Mouse (Mus musculus): Measurements from ENCODE around the gene Asic2.

Asic2 gene

DNA sequence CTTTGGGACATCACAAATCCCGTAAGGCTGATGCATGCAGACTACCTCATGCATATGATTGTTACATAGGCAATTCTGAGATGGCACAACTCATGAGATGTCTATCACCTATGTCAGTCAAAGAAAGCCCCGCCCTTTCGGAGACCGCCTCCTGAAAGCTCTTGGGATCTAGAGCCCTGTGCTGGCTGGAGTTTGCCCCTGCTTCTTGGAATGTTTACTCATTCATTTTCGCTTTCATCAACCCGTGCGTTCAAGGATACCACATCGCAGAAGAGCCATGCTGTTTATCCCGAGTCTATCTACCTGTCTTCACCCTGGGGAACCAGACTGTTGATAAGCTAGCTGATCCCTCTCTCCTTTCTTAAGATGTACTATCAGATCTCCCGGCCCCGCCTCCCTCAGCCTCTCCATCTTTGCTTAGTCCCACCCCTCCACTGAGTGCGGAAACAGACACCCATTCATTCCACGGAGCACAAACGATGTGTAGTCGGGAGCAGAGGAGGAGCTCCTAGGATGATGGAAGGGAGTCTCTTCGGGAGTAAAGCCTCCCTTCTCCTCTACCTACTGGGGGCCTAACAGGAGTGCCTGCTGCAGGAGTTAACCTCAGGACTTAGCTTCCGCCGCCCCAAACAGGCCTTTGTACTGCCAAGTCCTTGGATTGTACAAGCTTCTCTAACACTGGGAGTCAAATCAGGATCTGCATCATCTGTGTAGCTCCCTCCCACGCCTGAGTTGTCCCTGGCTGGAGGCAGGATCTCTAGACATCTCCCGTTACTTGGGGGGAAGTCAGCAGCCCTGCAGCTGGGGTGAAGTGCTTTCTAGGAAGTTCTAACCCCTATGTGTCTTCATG, 356.1 kb downstream of the Asic2 start:
- no peak for DNase-seq (ENCODE audit: low spot score in 2 of 2)

DNA sequence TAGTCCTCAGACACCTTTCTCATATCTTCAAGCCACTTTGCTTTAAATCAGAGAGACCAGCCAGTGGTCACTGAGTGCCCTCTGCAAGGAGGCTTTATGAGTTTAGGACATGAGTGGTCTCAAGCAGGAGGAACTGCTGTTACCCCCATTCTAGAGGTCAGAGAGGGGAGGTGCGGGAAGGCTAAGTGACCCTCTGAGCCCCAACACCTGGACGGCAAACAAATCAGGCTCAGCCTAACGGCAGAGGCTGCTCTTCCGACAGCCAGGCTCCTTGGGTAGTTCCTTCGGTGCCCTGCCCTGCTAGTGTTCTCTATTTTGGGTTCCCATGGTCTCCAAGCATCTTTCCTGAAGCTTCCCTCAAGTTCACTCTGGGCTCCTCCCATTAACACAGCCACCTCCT, 357.8 kb downstream of the Asic2 start:
- DNase-seq (ENCODE audit: low spot score in 2 of 2), result no peak

DNA sequence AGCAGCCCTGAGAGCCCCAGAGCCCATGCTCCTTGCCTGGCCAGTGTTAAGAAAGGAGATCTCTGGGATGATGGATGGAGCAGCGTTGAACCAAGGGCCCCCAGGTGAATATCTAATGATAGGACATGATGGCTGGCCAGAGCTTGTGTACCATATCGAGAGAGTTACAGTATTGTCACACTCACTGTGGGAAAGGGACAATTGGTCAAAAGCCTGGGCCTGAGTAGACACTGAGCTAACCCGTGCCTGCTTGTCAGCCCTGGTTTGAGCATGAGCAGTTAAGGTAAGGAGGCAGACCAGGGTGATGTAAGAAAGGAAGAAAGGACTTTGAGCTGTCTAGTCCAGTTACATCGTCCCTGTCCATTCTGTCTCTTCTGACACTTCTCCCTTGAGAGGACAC, 365.3 kb downstream of the Asic2 start:
- no peak for DNase-seq (ENCODE audit: low spot score in 2 of 2)

DNA sequence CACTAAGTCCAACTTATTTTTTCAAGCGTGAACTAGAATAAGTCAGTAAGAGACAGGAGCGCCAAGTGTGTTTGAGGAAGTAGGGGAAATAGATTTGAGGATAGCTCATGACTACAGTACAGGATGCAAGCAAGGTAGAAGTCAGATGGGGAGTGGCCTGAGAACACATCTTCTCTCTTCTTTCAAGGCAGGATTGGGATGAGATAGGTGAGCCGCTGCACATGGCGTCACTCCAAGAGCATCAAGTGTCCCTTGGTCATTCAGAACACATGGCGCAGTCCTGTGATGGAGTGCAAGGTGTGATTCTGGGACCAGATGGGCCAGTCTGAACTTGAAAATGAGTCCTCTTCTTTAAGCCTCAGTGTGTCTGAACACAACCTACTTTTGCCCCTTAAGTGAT, 366.5 kb downstream of the Asic2 start:
- no peak for DNase-seq (ENCODE audit: low spot score in 2 of 2)

DNA sequence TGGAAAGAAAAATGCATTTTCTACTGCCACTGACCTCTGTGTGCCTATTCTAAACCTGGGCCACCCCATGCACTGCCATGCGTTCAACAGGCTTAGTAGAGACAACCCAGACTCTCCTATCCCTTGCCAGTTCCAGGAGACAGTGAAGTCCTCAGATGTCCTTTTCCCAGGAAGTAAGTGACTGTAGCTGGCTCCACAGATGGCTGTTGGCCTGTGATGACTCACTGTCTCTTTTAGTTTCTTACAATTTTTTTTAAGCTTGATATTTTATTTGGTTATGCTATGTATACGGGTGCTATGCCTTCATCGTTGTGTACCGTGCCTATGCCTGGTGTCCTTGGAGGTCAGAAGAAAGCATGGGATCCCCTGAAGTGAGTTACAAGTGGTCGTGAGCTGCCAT, 370.7 kb downstream of the Asic2 start:
- no peak for DNase-seq (ENCODE audit: low spot score in 2 of 2)

DNA sequence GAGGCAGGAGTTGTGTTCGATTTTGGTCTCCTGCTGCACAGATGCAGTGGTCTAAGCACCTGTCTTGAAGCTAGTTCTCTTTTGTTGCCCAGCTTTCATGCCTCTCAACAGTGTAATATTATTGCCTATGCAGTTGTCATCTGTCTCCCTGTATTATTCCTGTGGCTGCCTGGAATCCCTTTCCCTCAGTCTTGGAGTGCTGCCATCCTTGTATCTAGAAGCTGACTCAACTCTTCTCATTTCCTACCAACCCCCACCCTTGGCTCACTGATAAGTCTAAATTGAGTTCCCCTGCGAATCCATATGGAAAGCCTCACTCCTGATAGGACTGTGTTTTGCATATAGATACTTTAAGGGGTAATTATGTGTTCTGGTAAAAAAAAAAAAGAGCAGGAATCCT, 373.0 kb downstream of the Asic2 start:
- no peak for DNase-seq (ENCODE audit: low spot score in 2 of 2)

DNA sequence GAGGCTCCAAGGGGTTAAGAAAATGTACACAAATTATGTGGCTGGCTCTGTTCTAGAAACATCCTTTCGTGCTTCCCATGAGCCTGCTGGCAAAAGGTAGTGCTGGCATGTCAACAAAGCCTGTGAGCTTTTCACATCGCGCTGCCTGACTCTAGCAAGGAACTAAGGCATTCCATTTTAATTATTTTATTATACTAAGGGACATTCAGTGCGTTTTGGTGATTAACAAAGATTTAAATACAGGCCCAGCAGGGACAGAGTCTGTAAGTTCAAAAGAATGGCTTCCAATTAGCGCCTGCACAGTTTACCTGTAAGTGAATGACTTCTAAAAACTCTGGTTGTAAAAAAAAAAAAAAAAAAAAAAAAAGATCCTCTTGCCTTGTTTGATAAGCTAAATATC, 375.5 kb downstream of the Asic2 start:
- no peak for DNase-seq (ENCODE audit: low spot score in 2 of 2)

DNA sequence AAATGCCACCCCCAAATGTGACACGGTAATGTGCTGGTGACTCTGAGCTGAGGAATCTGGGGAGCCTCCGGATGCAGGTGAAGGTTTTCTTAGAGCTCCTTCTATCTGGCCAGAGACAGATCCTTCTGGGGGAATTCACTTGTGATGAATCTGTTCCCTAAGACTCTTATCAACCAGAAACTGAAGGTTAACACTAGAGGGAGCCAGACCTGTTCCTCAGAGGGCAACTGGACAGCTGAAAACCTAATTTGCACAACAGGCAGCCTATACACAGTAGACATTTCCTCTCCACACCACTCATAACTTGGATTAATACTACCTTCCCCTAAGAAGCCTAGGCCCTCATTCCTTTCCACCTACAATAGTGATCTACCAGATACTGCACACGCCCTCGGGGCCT, 377.3 kb downstream of the Asic2 start:
- no peak for DNase-seq (ENCODE audit: low spot score in 2 of 2)

DNA sequence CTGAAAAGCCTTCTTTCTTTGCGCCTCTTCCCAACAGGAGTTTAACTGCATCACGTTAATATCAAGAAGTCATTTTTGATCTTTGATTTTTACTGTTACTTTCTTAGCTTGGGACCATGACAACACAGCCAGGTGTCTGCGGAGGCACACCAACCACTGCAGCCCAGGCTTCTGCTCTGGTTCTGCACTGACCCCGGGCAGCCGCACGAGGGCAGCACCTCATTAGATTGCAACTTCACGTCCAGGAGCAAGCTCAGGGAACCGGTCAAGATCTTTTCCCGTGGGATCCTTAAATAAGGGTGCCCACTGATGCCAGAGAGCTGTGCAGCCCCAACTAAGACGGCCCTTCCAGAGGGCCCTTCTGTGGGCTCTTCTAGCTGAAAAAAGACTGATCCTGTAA, 379.6 kb downstream of the Asic2 start:
- peak in 1 of 2 experiments; percentile 23 for DNase-seq (ENCODE audit: low spot score in 2 of 2)

DNA sequence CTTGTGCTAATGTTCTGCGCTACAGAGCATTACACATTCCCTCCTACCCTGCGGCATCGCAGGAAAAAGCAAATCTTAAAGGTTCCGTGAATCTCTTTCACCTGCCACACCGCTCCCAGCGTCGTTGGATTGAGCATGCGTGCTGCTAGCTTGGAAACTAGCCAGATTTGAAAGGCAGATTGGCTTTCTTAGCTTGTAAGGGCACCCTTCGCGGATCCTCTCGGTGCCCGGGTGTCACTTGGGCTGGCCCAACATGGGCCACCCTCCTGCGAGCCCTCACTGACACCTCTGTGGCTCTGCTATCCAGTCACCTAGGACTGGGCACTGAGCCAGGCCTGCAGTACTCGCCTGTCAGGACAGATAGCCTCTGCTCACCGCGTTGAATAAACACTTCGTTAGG, 380.3 kb downstream of the Asic2 start:
- DNase-seq (ENCODE audit: low spot score in 2 of 2), result no peak

DNA sequence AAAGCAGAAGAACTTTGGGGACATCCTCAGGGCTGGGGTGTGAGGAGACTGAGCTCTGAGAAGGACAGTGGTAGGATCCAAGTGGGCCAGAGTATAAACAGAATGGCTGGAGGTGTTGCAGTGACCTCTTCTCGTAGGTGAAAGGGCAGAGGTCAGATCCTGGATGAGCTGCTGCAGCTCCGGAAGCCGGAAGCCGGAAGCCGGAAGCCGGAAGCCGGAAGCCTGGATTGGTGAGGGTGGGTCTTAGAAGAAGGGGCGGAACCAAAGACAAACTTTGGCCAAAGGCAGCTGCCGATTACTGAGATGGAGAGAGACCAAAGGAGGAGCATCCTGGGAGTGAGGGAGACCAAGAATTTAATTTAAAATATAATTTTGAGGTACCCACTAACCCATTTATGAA, 381.1 kb downstream of the Asic2 start:
- no peak for DNase-seq (ENCODE audit: low spot score in 2 of 2)

DNA sequence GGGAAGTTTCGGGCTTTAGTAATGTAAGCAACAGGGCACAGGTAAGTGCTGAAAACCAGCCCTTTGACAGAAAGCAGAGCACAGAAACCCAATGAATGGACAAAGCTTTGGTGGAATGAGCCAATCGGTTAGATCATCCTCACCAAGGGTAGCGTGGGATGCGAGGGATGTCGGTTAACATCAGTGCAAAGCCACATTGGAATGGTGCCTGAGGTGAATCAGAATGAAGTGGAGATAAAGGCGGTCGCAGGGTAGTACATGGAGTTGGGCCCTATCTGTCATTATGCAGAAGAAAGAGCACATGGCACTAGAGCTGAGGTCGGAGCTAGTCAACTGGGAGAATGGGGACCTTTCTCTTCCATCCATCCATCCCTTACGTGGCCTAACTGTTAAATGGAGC, 383.8 kb downstream of the Asic2 start:
- no peak for DNase-seq (ENCODE audit: low spot score in 2 of 2)

DNA sequence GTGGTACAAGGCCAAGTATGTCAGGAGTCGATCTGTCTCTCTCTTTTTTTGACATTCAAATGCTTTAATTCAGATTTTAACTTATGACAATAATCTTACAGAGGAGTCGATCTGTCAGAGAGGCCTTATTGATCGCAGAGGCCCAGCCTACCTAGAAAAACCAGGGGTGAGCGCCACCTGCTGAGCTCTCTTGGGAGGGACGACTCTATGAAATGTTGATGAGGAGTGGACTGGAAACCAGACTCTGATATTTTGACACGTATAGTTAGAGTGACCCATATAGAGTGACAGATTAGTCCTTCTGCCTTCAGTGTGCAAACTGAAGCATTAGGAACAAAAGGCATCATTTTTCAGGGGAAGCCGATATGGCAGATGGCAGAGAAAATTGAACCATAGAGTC, 385.1 kb downstream of the Asic2 start:
- no peak for DNase-seq (ENCODE audit: low spot score in 2 of 2)

DNA sequence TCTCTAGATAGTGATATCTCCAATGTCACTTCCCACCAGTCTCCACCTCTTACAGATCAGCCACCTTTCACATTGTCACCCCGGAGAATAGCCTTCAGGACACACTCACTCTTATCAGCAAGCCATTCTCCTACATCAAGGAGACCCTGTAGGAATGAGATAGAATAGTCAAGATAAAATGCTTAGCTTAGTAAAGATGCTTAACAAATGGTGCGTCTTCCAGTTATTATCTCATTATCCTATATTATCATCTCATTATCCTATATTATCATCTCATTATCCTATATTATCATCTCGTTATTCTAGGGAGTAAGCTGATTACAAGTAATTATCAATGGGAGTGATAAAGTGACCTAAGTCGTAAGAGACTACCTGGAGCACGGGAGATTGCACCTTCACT, 386.1 kb downstream of the Asic2 start:
- no peak for DNase-seq (ENCODE audit: low spot score in 2 of 2)

DNA sequence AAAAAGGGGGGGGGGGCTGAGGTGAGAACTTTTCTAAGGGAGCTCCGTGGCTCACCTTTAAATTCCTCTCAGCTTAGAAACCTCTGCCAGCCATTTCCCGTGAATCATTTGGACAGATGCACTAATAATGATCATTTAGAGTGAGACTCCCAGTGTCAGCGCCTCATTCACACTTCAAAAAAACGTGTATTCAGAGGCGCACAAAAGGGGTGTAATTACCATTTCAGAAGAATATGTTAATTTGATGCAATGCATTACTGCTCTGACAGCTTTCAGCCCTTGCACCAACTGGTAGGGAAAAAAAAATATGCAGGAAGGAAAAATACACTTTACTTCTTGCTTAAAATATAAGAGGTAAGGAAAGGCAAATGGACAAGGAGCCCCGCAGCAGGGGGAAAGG, 388.5 kb downstream of the Asic2 start:
- DNase-seq (ENCODE audit: low spot score in 2 of 2), result no peak

DNA sequence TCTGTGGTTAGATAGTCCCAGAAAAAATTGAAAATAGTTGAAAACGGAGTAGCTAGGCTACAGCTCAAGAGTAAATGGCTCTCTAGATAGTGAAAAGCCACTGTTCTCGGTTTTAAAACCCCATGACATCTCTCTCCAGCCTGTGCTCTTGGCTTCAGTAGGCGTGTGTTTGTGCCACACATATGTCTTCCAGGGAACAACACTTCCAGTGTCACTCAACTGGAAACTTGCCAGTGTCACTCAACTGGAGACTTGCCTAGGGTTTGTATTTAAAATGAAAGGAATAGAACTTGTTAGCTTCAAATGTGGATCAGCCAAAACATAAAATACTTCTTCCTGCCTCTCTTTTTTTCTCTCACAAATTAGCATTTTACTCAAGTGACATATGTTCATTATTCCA, 397.9 kb downstream of the Asic2 start:
- no peak for DNase-seq (ENCODE audit: low spot score in 2 of 2)

DNA sequence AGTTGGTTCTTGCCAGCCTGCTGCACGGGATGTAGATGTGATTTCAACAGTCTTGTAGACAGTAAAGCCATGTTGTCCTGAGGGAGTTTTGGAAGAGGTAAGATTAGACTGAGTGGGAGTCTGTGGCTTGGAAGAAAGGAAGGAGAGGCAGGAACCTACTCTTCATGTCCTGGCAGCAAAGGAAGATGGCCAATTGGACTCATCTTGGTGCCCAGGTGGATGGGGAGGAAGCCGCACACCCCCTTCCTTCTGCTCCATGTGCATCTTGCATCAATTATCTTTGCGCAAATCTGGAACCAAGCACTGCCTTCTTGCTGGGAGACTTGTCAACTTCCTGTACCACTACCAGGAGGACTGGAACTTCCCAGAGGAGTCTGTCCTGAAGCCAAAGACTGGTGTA, 403.4 kb downstream of the Asic2 start:
- DNase-seq (ENCODE audit: low spot score in 2 of 2), result no peak

DNA sequence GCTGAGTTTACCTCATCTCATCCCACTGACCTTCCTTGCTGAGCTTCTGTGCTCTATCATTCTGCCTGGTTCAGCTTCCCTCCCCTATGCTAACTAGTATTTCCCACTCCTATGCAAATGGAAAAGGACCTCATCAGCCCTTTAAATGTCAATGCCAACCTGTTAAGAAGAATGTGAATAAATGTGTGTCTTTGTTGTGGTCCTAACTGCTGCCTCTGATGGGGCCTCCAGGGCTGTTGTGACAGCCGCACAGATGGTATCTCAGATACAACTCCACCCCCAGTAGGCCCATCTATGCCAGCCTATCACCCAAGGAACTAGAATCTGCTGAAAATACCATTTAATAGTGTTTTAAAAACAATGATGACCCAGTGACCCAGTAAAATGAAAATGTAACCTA, 407.9 kb downstream of the Asic2 start:
- DNase-seq (ENCODE audit: low spot score in 2 of 2), result no peak

DNA sequence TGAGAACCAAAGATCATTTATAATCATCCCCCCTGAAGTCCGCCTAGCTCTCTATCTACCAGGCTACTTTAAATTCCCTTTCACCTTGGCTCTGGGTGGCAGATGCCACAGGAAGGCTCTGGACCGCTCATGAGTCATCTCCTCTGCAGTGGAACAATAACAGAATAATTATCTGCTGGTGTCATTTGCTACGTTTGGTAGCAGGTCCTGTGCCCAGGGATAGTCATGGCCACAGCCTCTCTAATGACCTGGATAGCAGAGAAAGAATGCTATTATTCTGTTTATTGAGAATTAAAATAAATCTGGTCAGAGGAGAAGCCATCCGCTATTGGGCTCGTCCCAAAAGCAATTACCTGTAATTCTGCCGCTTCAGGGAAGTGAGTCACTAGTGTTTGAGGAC, 425.1 kb downstream of the Asic2 start:
- DNase-seq (ENCODE audit: low spot score in 2 of 2), result no peak

DNA sequence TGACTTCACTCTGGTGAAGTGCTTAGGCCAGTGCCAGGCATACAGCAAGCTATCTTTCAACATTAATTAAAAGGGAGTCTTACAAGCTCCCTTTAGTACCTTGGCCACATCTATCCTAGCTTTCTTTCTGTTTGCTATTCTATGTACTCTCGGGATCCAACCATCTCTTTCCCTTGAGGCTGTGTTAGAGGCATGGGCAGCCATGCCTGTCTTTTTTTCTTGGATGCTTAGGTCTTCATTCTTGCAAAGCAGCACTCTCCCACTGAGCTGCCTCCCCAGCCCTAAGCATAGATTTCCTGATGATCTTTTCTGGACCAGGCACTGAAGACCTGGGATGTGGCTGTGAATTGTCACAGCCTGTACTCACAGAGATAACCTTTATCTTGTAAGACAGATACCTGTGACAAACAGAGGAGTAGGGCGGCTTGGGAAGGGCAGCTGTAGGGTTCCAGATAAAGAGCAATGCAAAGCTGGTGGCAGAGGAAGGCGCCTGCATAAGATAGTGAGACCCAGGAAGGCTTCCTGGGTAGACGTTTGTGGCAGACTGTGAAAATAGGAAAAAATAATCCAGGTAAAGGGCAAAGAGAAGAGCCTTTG, 433.0 kb downstream of the Asic2 start:
- DNase-seq (ENCODE audit: low spot score in 2 of 2), result no peak

DNA sequence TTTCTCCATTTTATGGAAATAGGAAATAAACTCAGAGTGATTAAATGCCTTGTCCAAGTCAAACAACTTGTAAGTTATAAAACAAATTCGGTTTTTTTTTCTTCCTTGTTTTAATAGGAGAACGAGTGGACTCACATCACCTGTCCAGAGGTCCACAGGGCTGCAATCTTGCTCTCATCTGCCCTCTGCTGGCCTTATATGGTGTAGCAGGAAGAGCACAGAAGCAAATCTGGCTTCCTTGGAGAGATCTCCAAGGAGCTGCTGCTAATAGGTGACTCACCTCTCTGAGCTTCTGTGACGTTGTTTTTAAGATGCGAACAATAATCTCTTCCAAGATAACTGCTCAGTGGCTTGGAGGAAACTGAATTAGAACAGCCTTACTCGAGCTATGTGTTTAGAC, 433.6 kb downstream of the Asic2 start:
- DNase-seq (ENCODE audit: low spot score in 2 of 2), result no peak

DNA sequence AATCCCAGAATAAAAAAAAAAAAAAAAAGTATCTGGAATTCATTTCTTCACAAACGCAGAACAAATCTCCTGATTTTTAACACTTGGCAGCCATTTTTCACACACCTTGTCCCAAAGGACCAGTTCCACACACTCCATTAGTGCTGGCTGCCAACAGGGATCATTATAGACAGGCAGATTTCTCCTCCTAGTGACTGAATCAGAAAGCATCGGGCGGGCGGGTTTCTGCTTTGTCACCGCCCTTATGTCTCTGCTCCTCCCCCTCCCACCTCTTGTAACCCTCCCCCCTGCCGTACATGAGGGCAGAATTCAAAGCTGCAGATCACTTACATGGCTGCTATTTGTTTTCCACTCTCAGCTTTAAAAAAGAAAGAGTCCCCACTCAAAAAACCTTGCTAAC, 436.4 kb downstream of the Asic2 start:
- DNase-seq (ENCODE audit: low spot score in 2 of 2), result no peak

DNA sequence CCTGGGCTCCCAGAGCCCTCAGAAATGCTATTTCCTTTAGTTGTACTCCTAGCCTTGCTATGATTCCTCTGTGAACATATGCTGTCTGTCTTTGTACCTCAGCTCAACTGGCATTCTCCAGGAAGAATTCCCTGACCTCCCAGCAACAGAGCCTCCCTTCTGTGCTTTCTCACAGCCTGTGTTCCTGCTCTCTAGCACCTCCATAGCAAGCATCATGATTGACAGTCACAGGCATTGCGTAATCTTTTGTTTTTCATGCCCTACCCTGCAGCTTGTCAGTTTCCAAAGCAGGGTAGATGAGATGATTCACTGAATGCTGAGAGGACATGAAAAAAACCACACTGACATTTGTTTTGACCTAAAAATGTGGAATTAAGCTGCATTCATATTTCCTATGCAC, 445.3 kb downstream of the Asic2 start:
- no peak for DNase-seq (ENCODE audit: low spot score in 2 of 2)

DNA sequence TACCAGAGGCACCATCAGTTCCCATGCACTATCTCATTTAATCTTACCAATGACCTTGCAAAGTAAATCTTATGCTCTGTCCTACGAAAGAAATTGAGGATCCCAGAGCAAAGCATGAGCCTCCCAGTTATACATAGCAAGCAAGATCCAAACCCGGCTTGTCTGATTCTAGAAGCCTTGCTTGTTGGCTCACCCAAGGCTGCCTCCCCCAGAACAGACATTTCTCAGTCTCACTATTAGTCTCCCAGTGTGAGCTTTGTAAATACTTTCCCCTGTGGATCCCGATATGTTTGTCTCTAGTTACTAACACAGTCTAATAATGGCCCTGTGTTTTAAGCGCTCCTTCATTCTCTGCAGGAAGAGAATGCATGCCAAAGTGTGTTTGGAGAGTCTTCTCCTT, 446.4 kb downstream of the Asic2 start:
- DNase-seq (ENCODE audit: low spot score in 2 of 2), result no peak

All from natural killer cell, adult 2 months (primary cell).